Mouse (Mus musculus): ENCODE data around the gene Slc25a11. TPM values are rescaled to one million over a fixed set of nuclear protein-coding genes. Genes with fewer than 3 reads are reported as not detected.
A peak's percentile ranks its signal among the peaks of the same experiment; 100 is the strongest.

Gene Slc25a11
- polyA plus RNA-seq, 1 experiment from 2014 or later: 174 TPM

- Histone ChIP-seq H3K36me3 (ENCODE audit: control insufficient read depth, insufficient read depth) (peaks cover 4% of the 10 kb centered on the region), H3K27me3 (replicated peaks; ENCODE audit: control insufficient read depth, insufficient read depth, low read length) (no peaks in the 10 kb centered on the region), H3K9ac (replicated peaks; ENCODE audit: low read depth, low read length) (no peak overlapping the region), H3K4me3 (replicated peaks; ENCODE audit: low read length) (no peak overlapping the region), H3K4me2 (ENCODE audit: low read length) (no peak overlapping the region), H3K9me3 (ENCODE audit: control insufficient read depth, low read length) (no peaks in the 10 kb centered on the region), H3K27ac (ENCODE audit: low read length) (no peak overlapping the region), H3K4me1 (replicated peaks; ENCODE audit: control insufficient read depth, insufficient read depth, low read length) (no peaks in the 10 kb centered on the region)
- ATAC-seq: no peak
- WGBS: 91% methylated on average over 9 of the region's 9 CpGs
These were observed 48.8 kb downstream of the Slc25a11 start for GRCm38 (mm10) chr11:70598451-70598953.

GRCm38 (mm10) chr11:70597301-70597700, 50.0 kb downstream of the Slc25a11 start:
- Histone ChIP-seq H3K4me2 (ENCODE audit: low read length) (no peak overlapping the region), H3K27ac (ENCODE audit: low read length) (no peak overlapping the region), H3K27me3 (replicated peaks; ENCODE audit: control insufficient read depth, insufficient read depth, low read length) (no peaks in the 10 kb centered on the region), H3K9ac (replicated peaks; ENCODE audit: low read depth, low read length) (no peak overlapping the region), H3K36me3 (ENCODE audit: control insufficient read depth, insufficient read depth) (peaks cover 2% of the 10 kb centered on the region), H3K4me3 (replicated peaks; ENCODE audit: low read length) (no peak overlapping the region), H3K4me1 (replicated peaks; ENCODE audit: control insufficient read depth, insufficient read depth, low read length) (no peaks in the 10 kb centered on the region), H3K9me3 (ENCODE audit: control insufficient read depth, low read length) (no peaks in the 10 kb centered on the region)
- no peak for ATAC-seq
- 82% methylated on average over 6 of the region's 6 CpGs for WGBS

GRCm38 (mm10) chr11:70596094-70596493, 51.2 kb downstream of the Slc25a11 start:
- ATAC-seq: peak; percentile 40; the same call in 1 of the 2 replicates
- Histone ChIP-seq H3K9ac (replicated peaks; ENCODE audit: low read depth, low read length) (no peak overlapping the region), H3K4me3 (replicated peaks; ENCODE audit: low read length) (no peak overlapping the region), H3K4me1 (replicated peaks; ENCODE audit: control insufficient read depth, insufficient read depth, low read length) (0 out of 2 replicates have a peak, but pooled peaks cover 2% of the 10 kb centered on the region), H3K36me3 (ENCODE audit: control insufficient read depth, insufficient read depth) (no peaks in the 10 kb centered on the region; the same call in 1 of the 2 replicates), H3K27ac (ENCODE audit: low read length) (no peak overlapping the region), H3K4me2 (ENCODE audit: low read length) (no peak overlapping the region), H3K9me3 (ENCODE audit: control insufficient read depth, low read length) (no peaks in the 10 kb centered on the region), H3K27me3 (replicated peaks; ENCODE audit: control insufficient read depth, insufficient read depth, low read length) (no peaks in the 10 kb centered on the region)
- WGBS: 40% methylated on average over 4 of the region's 4 CpGs

- Histone ChIP-seq H3K4me2 (ENCODE audit: low read length) (no peak overlapping the region), H3K27me3 (replicated peaks; ENCODE audit: control insufficient read depth, insufficient read depth, low read length) (no peaks in the 10 kb centered on the region), H3K4me3 (replicated peaks; ENCODE audit: low read length) (no peak overlapping the region), H3K9me3 (ENCODE audit: control insufficient read depth, low read length) (no peaks in the 10 kb centered on the region), H3K36me3 (ENCODE audit: control insufficient read depth, insufficient read depth) (no peaks in the 10 kb centered on the region; the same call in 1 of the 2 replicates), H3K27ac (ENCODE audit: low read length) (no peak overlapping the region), H3K9ac (replicated peaks; ENCODE audit: low read depth, low read length) (no peak overlapping the region), H3K4me1 (replicated peaks; ENCODE audit: control insufficient read depth, insufficient read depth, low read length) (0 out of 2 replicates have a peak, but pooled peaks cover 2% of the 10 kb centered on the region)
- no peak for ATAC-seq
- 78% methylated on average over 2 of the region's 2 CpGs for WGBS
These were observed 51.6 kb downstream of the Slc25a11 start for GRCm38 (mm10) chr11:70595638-70596037.

- H3K4me3 ChIP-seq (replicated peaks; ENCODE audit: low read length): no peak overlapping the region
- no peak for ATAC-seq
- no peaks in the 10 kb centered on the region for H3K27me3 ChIP-seq (replicated peaks; ENCODE audit: control insufficient read depth, insufficient read depth, low read length)
- no peak overlapping the region for H3K4me2 ChIP-seq (ENCODE audit: low read length)
- no peak overlapping the region for H3K9ac ChIP-seq (replicated peaks; ENCODE audit: low read depth, low read length)
- 85% methylated on average over 15 of the region's 15 CpGs for WGBS
- H3K27ac ChIP-seq (ENCODE audit: low read length): no peak overlapping the region
- 0 out of 2 replicates have a peak, but pooled peaks cover 2% of the 10 kb centered on the region for H3K4me1 ChIP-seq (replicated peaks; ENCODE audit: control insufficient read depth, insufficient read depth, low read length)
- H3K36me3 ChIP-seq (ENCODE audit: control insufficient read depth, insufficient read depth): no peaks in the 10 kb centered on the region; the same call in 1 of the 2 replicates
- H3K9me3 ChIP-seq (ENCODE audit: control insufficient read depth, low read length): no peaks in the 10 kb centered on the region
These were observed 52.9 kb downstream of the Slc25a11 start for GRCm38 (mm10) chr11:70594253-70594989.

Other genes starting within 250 kb of the Slc25a11 start
- 35.6 and 38.5 TPM in 2 replicates for gene Pelp1, start 237.4 kb downstream of the Slc25a11 start, polyA plus RNA-seq (2015; fragmentation: Nextera tagmentation; extraction: Ambion mirVana)
- 36.0 and 51.2 TPM in 2 replicates for gene Arrb2, start 214.8 kb downstream of the Slc25a11 start, polyA plus RNA-seq (2015; fragmentation: Nextera tagmentation; extraction: Ambion mirVana)
- 39.8 and 46.0 TPM in 2 replicates for gene Med11, start 195.6 kb downstream of the Slc25a11 start, polyA plus RNA-seq (2015; fragmentation: Nextera tagmentation; extraction: Ambion mirVana)
- gene Zmynd15, start 188.0 kb downstream of the Slc25a11 start, polyA plus RNA-seq (2015; fragmentation: Nextera tagmentation; extraction: Ambion mirVana): 0.46 and 0.90 TPM in 2 replicates
- 1.7 and 2.0 TPM in 2 replicates for gene Cxcl16, start 187.5 kb downstream of the Slc25a11 start, polyA plus RNA-seq (2015; fragmentation: Nextera tagmentation; extraction: Ambion mirVana)
- 0.66 and 3.4 TPM in 2 replicates for gene Tm4sf5, start 142.2 kb downstream of the Slc25a11 start, polyA plus RNA-seq (2015; fragmentation: Nextera tagmentation; extraction: Ambion mirVana)
- gene Vmo1, start 132.9 kb downstream of the Slc25a11 start, polyA plus RNA-seq (2015; fragmentation: Nextera tagmentation; extraction: Ambion mirVana): not detected in 2 replicates
- 0.18 TPM in 1 of 2 replicates, not detected in the other for gene Gltpd2, start 128.3 kb downstream of the Slc25a11 start, polyA plus RNA-seq (2015; fragmentation: Nextera tagmentation; extraction: Ambion mirVana)
- gene Psmb6, start 122.1 kb downstream of the Slc25a11 start, polyA plus RNA-seq (2015; fragmentation: Nextera tagmentation; extraction: Ambion mirVana): 713 and 749 TPM in 2 replicates
- not detected in 2 replicates for gene Gm40193, start 114.5 kb downstream of the Slc25a11 start, polyA plus RNA-seq (2015; fragmentation: Nextera tagmentation; extraction: Ambion mirVana)
- gene Pld2, start 107.4 kb downstream of the Slc25a11 start, polyA plus RNA-seq (2015; fragmentation: Nextera tagmentation; extraction: Ambion mirVana): 8.8 and 9.0 TPM in 2 replicates
- gene Mink1, start 84.6 kb downstream of the Slc25a11 start, polyA plus RNA-seq (2015; fragmentation: Nextera tagmentation; extraction: Ambion mirVana): 13.8 and 17.5 TPM in 2 replicates
- not detected in 2 replicates for gene 4930544D05Rik, start 31.6 kb downstream of the Slc25a11 start, polyA plus RNA-seq (2015; fragmentation: Nextera tagmentation; extraction: Ambion mirVana)
- 0.39 TPM in 1 of 2 replicates, not detected in the other for gene Chrne, start 28.3 kb downstream of the Slc25a11 start, polyA plus RNA-seq (2015; fragmentation: Nextera tagmentation; extraction: Ambion mirVana)
- gene Gp1ba, start 8.4 kb downstream of the Slc25a11 start, polyA plus RNA-seq (2015; fragmentation: Nextera tagmentation; extraction: Ambion mirVana): 0.15 and 0.17 TPM in 2 replicates
- gene Rnf167, start 244 bp downstream of the Slc25a11 start, polyA plus RNA-seq (2015; fragmentation: Nextera tagmentation; extraction: Ambion mirVana): 133 and 135 TPM in 2 replicates
- 642 and 656 TPM in 2 replicates for gene Pfn1, start 7.2 kb upstream of the Slc25a11 start, polyA plus RNA-seq (2015; fragmentation: Nextera tagmentation; extraction: Ambion mirVana)
- gene Eno3, start 9.7 kb upstream of the Slc25a11 start, polyA plus RNA-seq (2015; fragmentation: Nextera tagmentation; extraction: Ambion mirVana): 6.5 and 8.2 TPM in 2 replicates
- 119 and 146 TPM in 2 replicates for gene Spag7, start 21.9 kb upstream of the Slc25a11 start, polyA plus RNA-seq (2015; fragmentation: Nextera tagmentation; extraction: Ambion mirVana)
- 17.2 and 21.3 TPM in 2 replicates for gene Camta2, start 40.6 kb upstream of the Slc25a11 start, polyA plus RNA-seq (2015; fragmentation: Nextera tagmentation; extraction: Ambion mirVana)
- 0.61 and 1.3 TPM in 2 replicates for gene Inca1, start 52.7 kb upstream of the Slc25a11 start, polyA plus RNA-seq (2015; fragmentation: Nextera tagmentation; extraction: Ambion mirVana)
- 1.4 and 1.5 TPM in 2 replicates for gene Kif1c, start 53.1 kb upstream of the Slc25a11 start, polyA plus RNA-seq (2015; fragmentation: Nextera tagmentation; extraction: Ambion mirVana)
- 18.2 and 18.9 TPM in 2 replicates for gene Zfp3, start 116.7 kb upstream of the Slc25a11 start, polyA plus RNA-seq (2015; fragmentation: Nextera tagmentation; extraction: Ambion mirVana)
- gene Scimp, start 165.1 kb upstream of the Slc25a11 start, polyA plus RNA-seq (2015; fragmentation: Nextera tagmentation; extraction: Ambion mirVana): not detected in 2 replicates
- 77.9 and 82.8 TPM in 2 replicates for gene Rabep1, start 197.3 kb upstream of the Slc25a11 start, polyA plus RNA-seq (2015; fragmentation: Nextera tagmentation; extraction: Ambion mirVana)

Measured in forebrain, embryonic 16.5 days (tissue).